Mouse (Mus musculus) layer of hippocampus, adult 11-12 months (tissue): ENCODE measurements around the gene Wrap73.
A peak's percentile ranks its signal among the peaks of the same experiment; 100 is the strongest.

Experiments used
- DNase-seq: peaks from one replicate; pipeline ENCODE4 v3.0.0; 2022; ENCODE audit warnings: low spot score

Gene Wrap73

DNA sequence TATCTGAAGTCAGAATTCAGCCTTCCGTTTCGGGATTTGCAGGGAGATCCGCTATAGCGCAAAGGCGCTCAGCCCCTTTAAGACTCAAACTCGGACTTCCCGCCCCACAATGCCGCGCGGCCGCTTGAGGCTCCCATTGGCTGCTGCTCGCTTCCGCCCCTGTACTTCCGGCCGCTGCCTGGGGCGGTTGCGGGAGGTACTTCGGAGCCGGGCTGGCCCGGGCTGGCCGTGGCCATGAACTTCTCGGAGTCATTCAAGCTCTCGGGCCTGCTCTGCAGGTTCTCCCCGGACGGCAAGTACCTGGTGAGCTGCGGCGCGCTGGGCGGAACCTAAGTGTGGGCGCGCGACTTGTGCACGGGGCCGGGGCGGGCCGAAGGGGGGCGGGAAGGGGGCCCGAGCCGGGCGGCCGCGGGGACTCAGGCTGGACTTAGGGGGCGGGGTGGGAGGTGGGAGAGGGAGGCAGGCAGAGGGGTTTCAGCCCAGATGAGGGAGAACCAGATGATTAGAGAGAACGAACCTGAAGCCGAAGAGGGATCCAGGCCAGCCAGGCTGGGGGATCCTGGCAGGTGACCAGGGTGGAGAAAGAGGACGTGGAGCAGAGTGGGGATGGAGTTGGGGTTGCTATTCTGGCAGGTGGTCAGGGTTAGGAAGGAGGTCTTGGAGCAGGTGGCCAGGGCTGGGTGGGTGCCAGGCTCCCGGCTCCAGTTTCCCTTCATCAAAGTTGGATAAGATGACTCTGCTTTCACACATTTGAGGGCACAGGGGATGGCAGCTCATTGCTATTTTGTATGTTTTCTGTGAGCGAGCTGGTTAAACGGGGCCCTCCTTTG lies at the start of gene Wrap73:
Gene Wrap73 (plus strand): TSS at position 162 of the 830 bp plus-strand sequence.
- peak; percentile 88 for DNase-seq

GRCm38 (mm10) chr4:154093210-154093609 lies 49.0 kb upstream of the Wrap73 start:
- DNase-seq = peak; percentile 30

DNA sequence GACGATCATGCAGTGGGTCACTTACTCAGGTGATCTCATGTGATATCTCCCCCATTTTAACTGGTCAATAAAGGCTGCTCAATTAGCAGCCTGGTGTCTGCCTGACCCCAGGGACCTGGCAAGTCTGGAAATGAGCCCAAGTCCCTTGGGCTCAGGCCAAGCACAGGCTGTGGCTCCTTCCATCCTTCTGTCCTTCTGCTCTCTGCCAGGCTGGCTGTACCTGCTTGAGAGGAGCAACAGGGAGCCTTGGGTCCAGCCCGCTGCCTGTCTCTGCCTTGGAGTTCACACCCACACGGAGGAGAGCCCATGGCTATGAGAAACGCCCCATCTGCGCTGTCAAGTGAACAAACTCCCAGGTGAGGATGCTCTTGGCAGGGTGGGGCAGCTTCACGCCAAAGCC lies 46.1 kb upstream of the Wrap73 start:
- no peak for DNase-seq

DNA sequence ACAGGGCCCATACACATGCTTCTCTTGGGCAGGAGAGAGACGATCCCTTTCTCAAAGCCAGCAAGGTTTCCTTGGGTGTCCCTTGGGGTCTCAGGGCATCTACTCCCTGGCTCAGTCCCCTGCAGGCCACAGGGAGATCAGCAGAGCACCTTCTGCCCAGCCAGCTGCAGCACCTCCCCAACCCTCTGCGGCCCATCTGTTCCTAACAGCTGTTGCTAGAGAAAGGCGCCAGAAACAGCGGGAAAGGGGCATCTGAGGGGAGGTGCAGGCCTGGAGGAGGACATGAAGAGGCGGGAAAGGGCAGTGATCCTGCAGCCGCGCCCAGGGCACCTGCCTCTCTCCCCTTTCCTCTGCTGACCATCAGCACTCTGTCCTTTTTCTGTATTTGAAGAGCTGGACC lies 42.8 kb upstream of the Wrap73 start:
- no peak for DNase-seq

DNA sequence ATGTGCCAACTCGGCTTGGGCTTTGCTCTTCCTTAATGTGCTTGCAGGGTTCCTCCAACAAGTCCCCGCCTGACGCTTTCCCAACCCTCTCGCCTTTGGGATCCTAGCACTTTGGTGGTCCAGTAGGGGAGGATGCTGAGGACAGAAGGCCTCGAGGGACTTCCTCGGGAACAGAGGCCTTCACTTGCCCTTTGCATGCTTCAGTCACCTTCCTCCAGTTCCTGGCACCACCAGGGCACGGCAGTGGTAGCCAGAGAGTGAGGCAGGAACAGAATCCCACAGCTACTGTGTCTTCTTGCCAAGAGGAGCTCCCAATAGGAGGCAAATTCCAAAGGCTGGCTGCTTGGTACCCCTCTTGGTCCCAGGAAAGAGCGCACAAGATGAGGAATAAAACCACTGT lies 38.8 kb upstream of the Wrap73 start:
- no peak for DNase-seq

DNA sequence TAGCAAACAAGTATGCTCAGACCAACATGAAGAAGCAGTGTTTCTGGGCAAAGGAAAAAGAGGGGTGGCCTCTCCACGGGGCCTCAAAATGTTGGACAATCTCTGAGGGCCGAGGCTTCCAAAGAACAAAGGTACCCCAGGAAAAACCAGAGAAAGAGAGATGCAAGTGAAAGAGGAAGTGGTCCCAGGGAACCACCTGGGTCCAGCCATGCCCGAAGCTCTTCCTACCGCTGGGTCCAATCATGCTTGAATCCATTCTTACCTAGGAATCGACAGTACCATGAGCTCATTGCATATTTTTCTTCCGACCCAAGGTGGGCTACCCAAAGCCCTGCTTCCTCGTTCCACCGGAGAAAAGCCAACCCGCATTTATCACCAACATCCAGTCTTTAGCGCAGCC lies 38.3 kb upstream of the Wrap73 start:
- DNase-seq = no peak

GRCm38 (mm10) chr4:154105381-154106001 lies 36.7 kb upstream of the Wrap73 start:
- DNase-seq = peak; percentile 64

- DNase-seq = no peak
Measured at GRCm38 (mm10) chr4:154106497-154107061, 35.6 kb upstream of the Wrap73 start.

GRCm38 (mm10) chr4:154109216-154109849 lies 32.8 kb upstream of the Wrap73 start:
- peak; percentile 48 for DNase-seq

DNA sequence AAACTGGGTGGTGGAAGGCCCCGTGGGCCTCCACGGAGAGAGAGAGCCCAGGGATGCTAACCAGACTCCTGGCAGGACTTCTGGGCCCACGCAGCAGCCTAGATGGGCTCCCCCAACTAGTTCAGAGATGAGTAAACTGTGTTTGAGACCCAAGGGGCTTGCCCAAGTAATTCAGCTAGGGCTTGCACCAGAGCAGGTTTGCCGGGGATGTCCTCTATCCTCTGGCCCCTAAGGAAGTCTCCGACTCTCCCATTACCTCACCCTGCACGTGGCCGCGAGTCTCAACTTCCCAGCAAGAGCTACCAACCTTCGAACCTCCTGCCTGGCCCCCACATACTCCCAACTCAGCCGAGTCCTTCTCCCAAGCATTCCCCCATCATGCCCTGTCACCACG lies 32.3 kb upstream of the Wrap73 start:
- no peak for DNase-seq

DNA sequence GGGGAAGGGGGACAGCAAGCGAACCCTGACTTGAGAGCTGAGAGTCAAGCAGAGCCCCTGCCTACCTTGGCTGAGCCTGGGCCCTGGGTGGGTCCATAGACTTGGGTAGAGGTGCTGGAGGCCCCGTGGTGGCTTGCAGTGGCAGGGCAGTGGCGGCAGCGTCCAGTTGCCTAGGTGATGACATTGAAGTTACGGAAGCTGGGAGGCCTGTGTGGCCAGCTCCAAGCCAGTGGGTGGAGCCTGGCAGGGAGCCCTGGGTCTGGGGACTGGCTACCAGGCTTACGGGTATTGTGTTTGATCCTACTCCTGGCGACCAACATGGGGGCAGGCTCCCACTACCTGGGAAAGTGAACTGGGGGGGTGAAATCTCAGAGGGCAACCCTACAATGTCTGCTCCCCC lies 25.8 kb upstream of the Wrap73 start:
- DNase-seq = no peak

DNA sequence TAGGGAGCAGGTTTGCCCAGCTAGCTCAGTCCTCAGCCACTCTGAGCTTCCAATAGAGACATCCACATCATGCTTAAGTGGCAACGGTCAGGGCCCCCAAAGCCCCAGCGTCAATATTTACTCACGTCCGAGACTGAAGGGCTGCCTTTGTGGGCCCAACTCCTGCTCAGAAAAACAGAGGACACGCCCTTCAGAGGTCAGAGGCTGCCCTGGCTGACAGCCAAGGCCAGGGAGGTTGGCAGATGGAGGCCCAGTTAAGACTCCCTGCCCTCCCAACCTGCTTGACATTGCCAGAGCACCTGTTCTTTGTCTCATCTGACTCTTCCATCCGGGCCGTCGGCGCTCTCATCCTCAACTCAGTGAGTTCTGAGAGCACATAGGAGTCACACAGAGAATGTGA lies 23.4 kb upstream of the Wrap73 start:
- no peak for DNase-seq

DNA sequence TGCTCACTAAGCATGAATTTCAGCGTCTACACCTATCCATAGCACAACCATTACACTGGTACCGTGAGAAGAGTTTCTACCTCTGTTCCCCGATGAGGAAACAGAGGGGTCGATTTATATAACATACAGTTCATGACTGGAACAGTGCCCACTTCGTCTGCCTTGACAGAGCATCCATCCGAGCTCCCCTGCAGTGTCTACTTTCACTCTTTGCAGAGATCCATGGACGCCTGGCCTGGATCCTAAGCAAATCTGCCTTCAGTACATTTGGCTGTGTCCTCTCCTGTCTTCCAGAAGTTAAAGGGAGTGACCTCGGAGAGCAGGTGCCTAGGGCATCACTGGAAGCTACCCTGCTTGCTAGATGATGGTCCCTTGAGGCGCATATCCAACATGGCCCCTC lies 23.0 kb upstream of the Wrap73 start:
- no peak for DNase-seq

- DNase-seq = no peak
Measured at GRCm38 (mm10) chr4:154121800-154122199, 20.4 kb upstream of the Wrap73 start.

DNA sequence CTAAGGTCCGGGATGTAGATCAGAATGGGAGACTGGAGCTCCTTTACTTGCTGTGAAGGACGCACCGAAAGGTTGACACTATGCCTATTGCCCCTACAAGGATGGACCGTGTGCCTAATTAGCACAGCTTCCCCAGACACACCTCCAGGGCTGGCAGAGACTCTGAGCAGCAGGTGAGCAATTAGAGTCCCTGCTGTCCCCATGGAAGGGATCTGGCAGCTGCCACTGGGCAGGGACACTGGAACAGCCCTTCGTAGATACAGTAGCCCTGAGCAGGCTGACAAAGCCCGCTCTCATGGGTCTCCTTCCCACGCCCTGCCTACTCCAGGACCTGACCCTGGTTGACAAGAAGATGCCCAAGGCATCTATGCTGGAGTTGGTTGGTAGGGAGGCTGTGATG lies 19.8 kb upstream of the Wrap73 start:
- no peak for DNase-seq

DNA sequence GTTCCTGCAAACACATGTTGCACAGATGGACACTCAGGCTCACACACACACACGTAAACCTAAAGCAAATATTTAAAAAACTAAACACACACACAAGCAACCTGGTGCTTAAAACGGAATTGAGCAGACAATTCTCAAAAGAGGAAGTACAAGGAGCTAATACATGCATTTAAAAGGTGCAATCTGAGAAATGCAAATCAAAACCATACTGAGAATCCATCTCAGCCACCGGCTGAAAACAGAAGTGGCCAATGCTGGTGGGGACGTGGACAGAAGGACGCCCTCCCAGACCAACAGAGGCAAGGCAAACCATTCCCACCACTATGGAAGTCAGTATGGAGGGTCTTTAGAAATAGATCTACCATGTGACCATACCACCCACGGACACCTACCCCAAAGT lies 18.6 kb upstream of the Wrap73 start:
- DNase-seq = no peak

- DNase-seq = no peak
Measured at GRCm38 (mm10) chr4:154125202-154125601, 17.0 kb upstream of the Wrap73 start.

DNA sequence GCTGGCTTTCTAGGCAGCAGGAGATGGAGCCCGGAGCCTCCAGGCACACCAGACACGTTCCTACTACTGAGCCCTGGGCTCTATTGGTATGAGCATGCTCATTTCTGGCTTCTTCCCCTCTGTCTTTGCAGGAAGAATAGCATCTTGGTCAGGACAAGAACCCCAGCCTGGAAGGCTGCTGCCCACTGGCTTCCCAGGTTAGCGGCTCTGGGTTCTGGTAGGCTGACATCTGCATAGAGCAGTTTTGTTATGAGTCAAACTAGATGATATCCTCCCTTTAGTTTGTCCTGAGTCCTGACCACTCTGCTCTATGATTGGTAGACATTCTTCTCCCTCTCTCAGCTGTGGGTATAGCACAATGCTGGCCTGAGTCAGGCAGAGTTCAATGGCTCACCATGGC lies 14.9 kb upstream of the Wrap73 start:
- no peak for DNase-seq

GRCm38 (mm10) chr4:154129950-154130349 lies 12.2 kb upstream of the Wrap73 start:
- DNase-seq = no peak

DNA sequence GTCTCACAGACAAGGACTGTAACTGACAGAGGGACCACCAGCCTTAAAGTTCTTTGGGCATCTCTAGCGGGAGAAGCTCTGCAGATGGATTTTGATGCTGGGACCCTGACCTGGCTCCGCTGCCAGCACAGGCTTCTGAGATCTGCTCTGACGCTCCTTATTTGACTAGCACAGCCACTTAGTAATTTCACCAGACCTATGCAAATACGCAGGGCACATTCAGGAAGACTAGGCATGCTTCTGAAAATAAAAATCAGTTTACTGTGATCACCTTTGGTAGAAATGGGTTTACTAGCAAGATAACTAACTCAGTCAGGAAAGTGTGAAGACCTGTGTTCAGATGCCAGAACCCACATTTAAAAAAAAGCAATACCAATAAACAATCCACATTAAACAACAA lies 10.3 kb upstream of the Wrap73 start:
- no peak for DNase-seq

DNA sequence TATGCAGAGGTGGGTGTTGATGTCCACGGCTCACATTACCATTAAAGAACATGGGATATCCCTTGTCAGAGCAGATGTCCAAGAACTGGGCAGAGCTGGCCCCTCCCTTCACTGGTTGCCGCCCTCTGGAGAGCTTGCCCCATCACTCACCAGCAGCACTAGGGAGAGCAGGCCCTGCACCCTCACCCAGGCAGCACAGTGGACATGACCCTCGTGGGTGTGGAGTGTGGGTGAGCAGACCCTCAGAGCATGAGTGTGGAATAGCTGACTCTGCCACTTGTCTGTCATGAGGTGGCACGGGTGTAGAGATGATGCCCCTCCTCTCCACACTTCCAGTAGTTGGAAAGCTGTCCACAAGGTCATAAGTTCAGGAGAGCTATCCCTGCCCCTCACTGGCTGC lies 7.4 kb upstream of the Wrap73 start:
- no peak for DNase-seq

DNA sequence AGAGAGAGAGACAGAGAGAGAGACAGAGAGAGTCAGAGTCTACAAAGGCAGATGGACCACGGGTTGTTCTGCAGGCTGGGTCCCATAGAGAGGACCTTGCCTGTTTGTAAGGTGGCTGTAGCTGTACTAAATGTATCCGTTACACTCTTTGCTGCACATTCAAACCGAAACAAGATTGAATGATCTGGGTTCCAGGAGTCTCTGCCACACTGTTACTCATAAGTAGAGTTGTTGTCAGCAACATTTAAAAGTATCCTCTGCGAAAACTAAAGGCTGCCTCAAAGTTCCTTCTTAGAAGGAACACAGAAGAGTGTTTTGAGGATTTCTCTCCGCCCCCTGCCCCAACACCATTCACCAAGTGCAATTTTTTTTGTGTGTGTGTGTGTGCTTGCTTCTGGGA lies 5.0 kb upstream of the Wrap73 start:
- DNase-seq = no peak

GRCm38 (mm10) chr4:154139671-154140181 lies 2.4 kb upstream of the Wrap73 start:
- DNase-seq = no peak

- no peak for DNase-seq
Measured at GRCm38 (mm10) chr4:154140182-154140212, 2.2 kb upstream of the Wrap73 start, which contains the start of gene Trp73. Trp73 (minus strand) TSS chr4:154140208.
